Mouse (Mus musculus): ENCODE measurements around the gene Dnajc11.

- no peak for TF ChIP-seq GATA1 (IDR thresholded peaks at IDR 0.05; ENCODE audit: borderline replicate concordance, low read length)
- no peak for TF ChIP-seq FLI1 (IDR thresholded peaks at IDR 0.05; ENCODE audit: low read length)
Observed at GRCm38 (mm10) chr4:151983043-151983442, 49.6 kb downstream of the Dnajc11 start.

Data from megakaryocyte, embryonic 14.5 days (primary cell).